Mouse (Mus musculus) central nervous system, embryonic 11.5 days (tissue): Measurements from ENCODE around the gene Col26a1. TPM values are rescaled to one million over a fixed set of nuclear protein-coding genes. Genes with fewer than 3 reads are reported as not detected.

Experiments used
- polyA plus RNA-seq: library from polyadenylated mRNA; depleted of rRNA; stranded (reverse); fragments of >200 nt; gene quantifications from 2 replicates; pipeline ENCODE4 v1.2.3, GENCODE M21; 2012; rRNA removed

Col26a1 gene
- 73.8 and 135 TPM in 2 replicates for polyA plus RNA-seq

DNA sequence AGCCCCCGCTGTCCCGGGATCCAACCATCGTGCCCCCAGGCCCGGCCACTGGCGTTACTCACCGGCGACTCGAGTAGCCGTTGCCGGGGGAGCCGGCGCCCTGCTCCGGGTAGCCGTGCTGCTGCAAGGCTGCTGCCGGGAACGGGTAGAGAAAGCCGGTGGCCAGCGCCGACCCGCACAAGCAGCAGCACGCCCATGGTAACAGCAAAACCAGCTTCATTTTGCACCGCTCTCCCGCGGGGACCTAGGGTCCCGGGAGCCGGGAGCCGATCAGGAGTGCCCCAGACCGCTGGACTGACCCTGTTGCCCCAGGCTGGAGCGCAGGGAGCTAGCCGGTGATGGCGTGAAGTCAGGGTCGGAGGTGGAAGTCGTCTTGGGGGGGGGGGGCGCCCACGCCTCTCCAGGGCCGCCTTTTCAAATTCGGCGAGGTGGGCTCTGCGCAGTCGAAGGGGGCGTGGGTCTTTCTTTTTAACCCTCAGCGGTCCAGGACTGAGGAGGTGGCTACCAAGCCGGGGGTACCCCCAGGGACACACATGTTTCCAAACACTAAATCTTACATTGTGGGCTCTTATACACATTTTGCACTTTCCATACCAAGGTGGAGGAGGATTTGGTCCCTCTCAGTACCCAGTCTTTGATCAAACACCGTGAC, at the start of gene Col26a1:
Gene Col26a1 (minus strand): TSS at position 422 of the 652 bp plus-strand sequence.

DNA sequence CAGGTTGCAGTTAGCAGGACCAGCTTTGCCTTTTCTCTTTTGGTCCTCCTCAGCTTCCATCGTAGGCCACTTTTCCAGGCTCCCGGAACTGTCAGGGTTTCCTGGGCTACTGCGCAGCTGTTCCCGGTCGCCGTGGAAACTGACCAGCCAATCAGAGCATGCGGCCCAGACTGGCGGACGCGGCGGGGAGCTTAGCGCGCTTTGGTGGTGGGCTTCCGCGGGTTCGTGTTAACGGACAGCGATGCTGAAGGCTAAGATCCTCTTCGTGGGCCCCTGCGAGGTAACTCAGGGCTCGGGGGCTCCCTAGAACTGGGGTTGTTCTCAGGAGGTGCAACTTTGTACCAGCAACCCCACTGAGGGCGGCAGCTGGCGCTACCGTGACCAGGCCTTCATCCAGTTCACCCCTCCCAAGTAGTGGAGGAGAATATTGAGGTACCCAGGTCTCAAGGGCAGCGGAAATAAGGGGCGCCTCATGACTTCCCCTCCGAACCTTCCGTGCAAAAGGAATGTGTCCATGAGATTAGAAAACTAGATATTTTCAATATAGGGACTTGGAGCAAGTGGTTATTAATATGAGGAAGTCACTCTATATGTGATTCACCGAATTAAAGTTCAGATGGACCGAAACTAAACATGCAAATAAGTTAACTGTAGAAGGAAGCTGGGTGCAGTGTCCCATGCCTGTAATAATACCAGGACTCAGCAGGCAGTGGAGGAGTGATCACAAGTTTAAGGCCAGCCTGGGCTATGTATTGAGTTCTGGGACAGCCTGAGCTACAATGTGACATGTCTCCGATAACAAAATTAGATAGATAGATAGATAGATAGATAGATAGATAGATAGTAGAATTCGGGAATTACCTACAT, 25.2 kb upstream of the Col26a1 start, which contains the start of gene Ift22:
Gene Ift22 (plus strand): TSS at position 160 of the 867 bp plus-strand sequence.

DNA sequence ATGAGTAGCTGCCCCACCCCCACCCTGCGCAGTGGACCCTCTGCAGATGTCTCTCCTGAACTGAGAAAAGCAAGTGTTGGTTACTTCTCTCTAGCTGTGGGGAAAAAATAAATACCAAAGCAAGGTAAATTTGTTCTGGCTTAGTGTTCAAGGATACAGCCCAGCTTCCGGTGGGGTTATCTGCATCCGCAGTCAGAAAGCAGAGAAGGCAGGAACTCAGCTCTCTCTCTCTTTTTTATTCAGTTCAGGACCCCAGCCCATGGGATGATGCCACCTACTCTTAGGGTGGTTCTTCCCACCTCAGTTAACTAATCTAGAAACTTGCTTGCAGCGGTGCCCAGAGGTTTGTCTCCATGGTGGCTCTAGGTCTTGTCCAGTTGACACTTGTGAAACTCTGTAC, 190.2 kb downstream of the Col26a1 start, which contains the start of gene Myl10:
Gene Myl10 (plus strand): TSS at position 363 of the 400 bp plus-strand sequence.

Other genes with a start within 250 kb of the Col26a1 start
- not detected in 2 replicates for gene Myl10, start 190.1 kb downstream of the Col26a1 start, polyA plus RNA-seq
- gene Ift22, start 24.9 kb upstream of the Col26a1 start, polyA plus RNA-seq = 49.8 and 57.5 TPM in 2 replicates
- gene Fis1, start 70.1 kb upstream of the Col26a1 start, polyA plus RNA-seq = 282 and 315 TPM in 2 replicates
- 0.52 and 0.92 TPM in 2 replicates for gene Cldn15, start 83.4 kb upstream of the Col26a1 start, polyA plus RNA-seq
- 63.1 and 65.2 TPM in 2 replicates for gene Plod3, start 103.8 kb upstream of the Col26a1 start, polyA plus RNA-seq
- 68.7 and 98.2 TPM in 2 replicates for gene Znhit1, start 104.8 kb upstream of the Col26a1 start, polyA plus RNA-seq
- 0.83 and 1.0 TPM in 2 replicates for gene Vgf, start 143.2 kb upstream of the Col26a1 start, polyA plus RNA-seq
- gene Ap1s1, start 162.9 kb upstream of the Col26a1 start, polyA plus RNA-seq = 106 and 146 TPM in 2 replicates
- 0.54 and 1.7 TPM in 2 replicates for gene Serpine1, start 189.1 kb upstream of the Col26a1 start, polyA plus RNA-seq
- 3.0 and 3.7 TPM in 2 replicates for gene Trim56, start 233.0 kb upstream of the Col26a1 start, polyA plus RNA-seq